Mouse (Mus musculus): ENCODE results near the gene Ssr1.

DNA sequence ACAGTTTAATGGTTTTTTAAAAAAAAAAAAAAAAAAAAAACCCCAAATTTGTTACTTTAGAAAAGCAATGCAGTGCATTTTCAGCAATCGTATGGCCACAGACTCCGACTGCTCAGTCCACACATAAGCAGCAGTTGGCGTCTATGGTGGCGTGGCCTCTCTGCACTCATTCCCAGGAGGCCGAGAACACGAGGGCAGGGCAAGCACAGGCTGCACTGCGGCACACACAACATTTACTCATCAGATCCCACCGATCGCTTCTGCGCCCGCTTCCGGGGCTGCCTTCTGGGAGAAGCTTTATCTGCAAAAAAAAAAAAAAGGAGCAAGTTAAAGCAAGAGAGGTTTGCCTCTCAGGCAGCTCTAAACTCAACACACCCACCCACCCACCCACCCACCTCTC is 14.5 kb downstream of the Ssr1 start:
- TF ChIP-seq CTCF (IDR thresholded peaks at IDR 0.05; ENCODE audit: insufficient read depth, low read depth, low read length) (no peak), POLR2A (IDR thresholded peaks at IDR 0.05; ENCODE audit: insufficient read depth, low read depth, low read length) (no peak)

Data from olfactory bulb, adult 2 months (tissue).